Mouse (Mus musculus): Measurements from ENCODE around the gene Rpia. TPM values are rescaled to one million over a fixed set of nuclear protein-coding genes. Genes with fewer than 3 reads are reported as not detected.
"Not testable (repeated sequence)": the region's sequence is repeated elsewhere in the genome, so short reads cannot be mapped to it uniquely, and the experiment has no call there.

The Rpia gene
- polyA plus RNA-seq, 1 experiment from 2014 or later: 1.4 TPM

DNA sequence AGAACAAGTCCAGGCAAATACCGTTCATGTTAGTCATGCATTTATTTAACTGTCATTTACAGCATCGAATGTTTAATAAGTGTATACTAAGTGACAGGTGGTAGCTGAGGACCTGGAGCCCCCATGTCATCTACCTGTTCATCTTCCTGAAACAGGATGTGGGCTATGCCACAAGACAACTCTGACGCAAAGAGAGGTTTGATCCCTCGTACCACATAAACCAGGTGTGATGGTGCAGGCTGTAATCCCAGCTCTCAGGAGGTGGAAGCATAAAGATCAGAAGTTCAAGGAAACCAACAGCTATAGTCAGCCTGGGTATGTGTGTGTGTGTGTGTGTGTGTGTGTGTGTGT, 32.9 kb upstream of the Rpia start:
- peaks cover 11 to 19% of the 10 kb centered on the region in 2 experiments for H3K4me1 ChIP-seq (ENCODE audit: control insufficient read depth in 2 of 2, insufficient read depth in 2 of 2, low read length in 2 of 2)
- 50% methylated on average over 4 of the region's 4 CpGs for WGBS
- no peak for ATAC-seq (ENCODE audit: insufficient number of reproducible peaks, insufficient read depth, low FRiP score, low read depth)
- H3K27ac ChIP-seq (replicated peaks in 1 of 2; ENCODE audit: control insufficient read depth in 1 of 2, insufficient read depth in 1 of 2, low read depth in 2 of 2, low read length in 2 of 2): peak overlapping the region; percentile 86 to 90; a peak in 2 of 4 replicates
- H3K4me3 ChIP-seq (ENCODE audit: control insufficient read depth in 1 of 2, insufficient read depth in 1 of 2, low read depth in 1 of 2, low read length in 2 of 2): peak overlapping the region; percentile 50 to 56; a peak in 3 of 4 replicates
- H3K36me3 ChIP-seq (ENCODE audit: control insufficient read depth, insufficient read depth, low read length): no peaks in the 10 kb centered on the region
- H3K4me2 ChIP-seq (ENCODE audit: low read length): peak overlapping the region; percentile 90
- no peaks in the 10 kb centered on the region for H3K9me3 ChIP-seq (ENCODE audit: control insufficient read depth, low read length)
- H3K27me3 ChIP-seq (ENCODE audit: control insufficient read depth, insufficient read depth, low read length): no peaks in the 10 kb centered on the region
- peak overlapping the region; percentile 71; the same call in 1 of the 2 replicates for H3K9ac ChIP-seq (ENCODE audit: low read length)

DNA sequence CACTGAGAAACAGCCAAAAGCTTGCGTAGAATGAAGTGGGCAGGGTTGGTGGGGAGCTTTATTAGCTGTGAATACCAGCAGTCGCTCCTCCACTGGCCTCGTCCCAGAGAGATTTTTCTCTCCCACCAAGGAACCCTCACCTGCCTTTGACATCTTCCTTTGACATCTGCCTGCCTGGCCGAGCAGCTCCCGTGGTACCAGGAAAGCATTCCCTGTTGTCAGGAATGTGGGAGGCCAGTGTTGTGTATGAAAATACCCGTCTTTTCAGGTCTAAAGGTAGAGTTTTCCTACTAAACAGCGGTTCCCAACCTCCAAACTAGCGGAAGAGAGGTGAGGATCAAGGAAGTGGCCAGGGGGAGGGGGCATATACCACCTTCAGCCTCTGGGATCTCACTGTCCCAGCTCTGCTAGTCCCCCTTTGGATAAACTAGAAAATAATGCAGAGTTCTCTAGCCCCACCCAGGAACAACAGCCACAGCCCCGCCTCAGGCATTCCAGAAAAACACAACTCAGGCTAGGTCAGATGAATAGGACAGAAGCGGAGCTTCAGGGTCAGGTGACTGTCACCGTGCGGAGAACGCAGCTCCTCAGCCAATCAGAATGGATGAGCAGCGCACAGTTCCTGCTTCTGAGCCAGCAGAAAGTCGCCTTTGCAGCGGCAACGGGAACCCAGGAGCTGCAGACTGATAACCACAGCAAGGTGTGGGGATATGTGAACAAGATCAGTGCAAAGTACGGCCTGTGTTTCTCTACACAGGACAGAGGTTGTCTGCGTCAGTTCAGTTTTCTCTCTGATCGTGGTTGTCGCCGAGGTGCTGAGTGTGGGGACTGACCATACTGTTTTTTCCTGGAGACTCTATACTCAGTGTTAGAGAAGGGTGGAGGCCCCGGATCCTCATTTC, 32.3 kb upstream of the Rpia start:
- ATAC-seq (ENCODE audit: insufficient number of reproducible peaks, insufficient read depth, low FRiP score, low read depth): peak; percentile 82
- H3K4me2 ChIP-seq (ENCODE audit: low read length): peak overlapping the region; percentile 90
- peak overlapping the region; percentile 50 to 56 for H3K4me3 ChIP-seq (ENCODE audit: control insufficient read depth in 1 of 2, insufficient read depth in 1 of 2, low read depth in 1 of 2, low read length in 2 of 2)
- peak overlapping the region; percentile 86 to 90 for H3K27ac ChIP-seq (replicated peaks in 1 of 2; ENCODE audit: control insufficient read depth in 1 of 2, insufficient read depth in 1 of 2, low read depth in 2 of 2, low read length in 2 of 2)
- H3K36me3 ChIP-seq (ENCODE audit: control insufficient read depth, insufficient read depth, low read length): no peaks in the 10 kb centered on the region
- no peaks in the 10 kb centered on the region for H3K9me3 ChIP-seq (ENCODE audit: control insufficient read depth, low read length)
- H3K27me3 ChIP-seq (ENCODE audit: control insufficient read depth, insufficient read depth, low read length): no peaks in the 10 kb centered on the region
- peak overlapping the region; percentile 71 for H3K9ac ChIP-seq (ENCODE audit: low read length)
- 8% methylated on average over 23 of the region's 23 CpGs for WGBS
- peaks cover 11 to 19% of the 10 kb centered on the region in 2 experiments for H3K4me1 ChIP-seq (ENCODE audit: control insufficient read depth in 2 of 2, insufficient read depth in 2 of 2, low read length in 2 of 2)

DNA sequence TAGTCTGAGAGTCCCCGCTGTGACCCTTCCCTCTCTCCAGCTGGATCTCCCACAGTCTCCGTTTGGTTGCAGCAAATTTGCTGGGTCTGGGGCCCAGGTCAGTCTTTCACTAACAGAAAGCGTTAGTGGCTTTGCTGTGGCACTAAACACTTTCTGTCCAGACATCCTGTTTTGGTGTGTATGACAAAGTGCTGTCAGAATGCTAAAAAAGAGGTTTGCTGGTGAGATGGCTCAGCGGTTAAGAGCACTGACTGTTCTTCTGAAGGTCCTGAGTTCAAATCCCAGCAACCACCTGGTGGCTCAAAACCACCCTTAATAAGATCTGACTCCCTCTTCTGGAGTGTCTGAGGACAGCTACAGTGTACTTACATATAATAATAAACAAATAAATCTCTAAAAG, 31.2 kb upstream of the Rpia start:
- H3K9me3 ChIP-seq (ENCODE audit: control insufficient read depth, low read length); H3K4me2 ChIP-seq (ENCODE audit: low read length); H3K27ac ChIP-seq (replicated peaks in 1 of 2; ENCODE audit: control insufficient read depth in 1 of 2, insufficient read depth in 1 of 2, low read depth in 2 of 2, low read length in 2 of 2); H3K36me3 ChIP-seq (ENCODE audit: control insufficient read depth, insufficient read depth, low read length); H3K9ac ChIP-seq (ENCODE audit: low read length); H3K27me3 ChIP-seq (ENCODE audit: control insufficient read depth, insufficient read depth, low read length); ATAC-seq (ENCODE audit: insufficient number of reproducible peaks, insufficient read depth, low FRiP score, low read depth); H3K4me3 ChIP-seq (ENCODE audit: control insufficient read depth in 1 of 2, insufficient read depth in 1 of 2, low read depth in 1 of 2, low read length in 2 of 2): not testable (repeated sequence)
- peaks cover 11 to 19% of the 10 kb centered on the region in 2 experiments for H3K4me1 ChIP-seq (ENCODE audit: control insufficient read depth in 2 of 2, insufficient read depth in 2 of 2, low read length in 2 of 2)
- WGBS: 80% methylated on average over 4 of the region's 4 CpGs

DNA sequence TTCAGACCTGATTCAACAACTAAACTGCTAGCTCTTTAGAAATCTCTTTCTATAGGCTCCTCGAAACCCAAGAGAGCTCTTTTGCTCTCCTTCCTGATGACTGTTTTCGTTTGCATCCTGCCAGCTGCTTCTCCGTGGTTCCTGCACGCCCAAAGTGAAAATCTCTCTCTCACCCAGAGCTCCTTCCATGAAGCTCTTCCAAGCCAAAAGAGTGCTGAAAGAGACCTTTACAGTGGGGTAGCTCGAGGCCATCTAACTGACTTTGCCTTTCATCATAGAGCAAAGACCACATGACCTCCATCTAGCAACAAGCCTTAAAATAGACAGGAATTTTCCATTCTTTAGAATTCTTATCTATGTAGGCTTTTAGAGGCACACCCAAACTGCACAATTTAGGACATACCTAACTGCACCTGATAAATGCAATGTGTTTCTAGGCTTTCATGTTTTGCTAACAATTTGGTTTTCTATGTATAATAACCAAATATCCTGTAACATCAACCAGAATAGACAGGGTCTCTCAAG, 30.4 kb upstream of the Rpia start:
- Histone ChIP-seq H3K4me2 (ENCODE audit: low read length) (no peak overlapping the region), H3K36me3 (ENCODE audit: control insufficient read depth, insufficient read depth, low read length) (no peaks in the 10 kb centered on the region), H3K4me1 (ENCODE audit: control insufficient read depth in 2 of 2, insufficient read depth in 2 of 2, low read length in 2 of 2) (peaks cover 11 to 19% of the 10 kb centered on the region in 2 experiments), H3K9ac (ENCODE audit: low read length) (no peak overlapping the region), H3K27me3 (ENCODE audit: control insufficient read depth, insufficient read depth, low read length) (no peaks in the 10 kb centered on the region), H3K27ac (replicated peaks in 1 of 2; ENCODE audit: control insufficient read depth in 1 of 2, insufficient read depth in 1 of 2, low read depth in 2 of 2, low read length in 2 of 2) (peak overlapping the region; percentile 62 to 67; a peak in 2 of 4 replicates), H3K9me3 (ENCODE audit: control insufficient read depth, low read length) (no peaks in the 10 kb centered on the region), H3K4me3 (ENCODE audit: control insufficient read depth in 1 of 2, insufficient read depth in 1 of 2, low read depth in 1 of 2, low read length in 2 of 2) (no peak overlapping the region)
- no peak for ATAC-seq (ENCODE audit: insufficient number of reproducible peaks, insufficient read depth, low FRiP score, low read depth)
- 35% methylated on average over 5 of the region's 5 CpGs for WGBS

DNA sequence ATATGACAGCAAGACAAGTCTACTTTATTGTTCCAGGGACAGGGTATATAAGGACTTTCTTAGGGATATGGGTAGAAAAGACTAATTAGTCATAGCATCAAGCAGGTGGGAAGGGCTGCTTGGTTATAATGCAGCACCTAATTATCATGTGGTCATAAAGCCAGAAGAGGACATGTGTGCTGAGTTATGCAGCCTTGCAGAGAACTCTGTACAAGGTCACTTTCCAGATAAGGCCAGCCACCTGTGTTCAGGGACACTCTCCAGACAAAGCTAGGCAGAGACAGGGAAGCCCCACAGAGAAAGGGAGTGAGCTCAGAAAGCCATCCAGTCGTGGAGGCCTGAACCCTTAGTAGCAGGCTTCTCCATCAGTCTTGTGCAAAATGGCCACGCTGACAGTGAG, 29.5 kb upstream of the Rpia start:
- Histone ChIP-seq H3K9ac (ENCODE audit: low read length) (no peak overlapping the region), H3K27me3 (ENCODE audit: control insufficient read depth, insufficient read depth, low read length) (no peaks in the 10 kb centered on the region), H3K27ac (replicated peaks in 1 of 2; ENCODE audit: control insufficient read depth in 1 of 2, insufficient read depth in 1 of 2, low read depth in 2 of 2, low read length in 2 of 2) (peak overlapping the region; percentile 33 to 67), H3K36me3 (ENCODE audit: control insufficient read depth, insufficient read depth, low read length) (no peaks in the 10 kb centered on the region), H3K9me3 (ENCODE audit: control insufficient read depth, low read length) (no peaks in the 10 kb centered on the region), H3K4me1 (ENCODE audit: control insufficient read depth in 2 of 2, insufficient read depth in 2 of 2, low read length in 2 of 2) (peaks cover 11 to 19% of the 10 kb centered on the region in 2 experiments), H3K4me3 (ENCODE audit: control insufficient read depth in 1 of 2, insufficient read depth in 1 of 2, low read depth in 1 of 2, low read length in 2 of 2) (no peak overlapping the region), H3K4me2 (ENCODE audit: low read length) (no peak overlapping the region)
- ATAC-seq (ENCODE audit: insufficient number of reproducible peaks, insufficient read depth, low FRiP score, low read depth): no peak
- WGBS: 58% methylated on average over 2 of the region's 2 CpGs

DNA sequence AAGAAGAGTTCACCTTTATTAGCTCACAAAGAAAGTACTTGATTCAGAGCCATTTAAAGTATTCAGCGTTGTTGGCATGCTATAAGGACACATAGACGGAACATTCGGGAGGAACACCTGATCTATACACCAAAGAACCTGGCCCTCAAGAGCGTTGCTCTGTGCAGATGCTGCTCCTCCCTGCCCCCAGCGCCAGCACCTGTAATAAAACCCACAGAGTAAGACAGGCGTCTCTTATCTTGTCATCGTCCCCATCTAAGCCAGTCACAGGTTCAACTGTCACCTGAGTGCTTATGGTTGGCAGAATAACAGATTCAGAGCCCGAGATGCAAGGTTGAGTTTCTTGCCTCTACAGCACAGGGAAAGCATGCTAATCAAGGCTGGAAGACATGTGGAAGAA, 23.4 kb upstream of the Rpia start:
- 77% methylated on average over 8 of the region's 8 CpGs for WGBS
- H3K27ac ChIP-seq (replicated peaks in 1 of 2; ENCODE audit: control insufficient read depth in 1 of 2, insufficient read depth in 1 of 2, low read depth in 2 of 2, low read length in 2 of 2): no peak overlapping the region
- H3K9me3 ChIP-seq (ENCODE audit: control insufficient read depth, low read length): no peaks in the 10 kb centered on the region
- ATAC-seq (ENCODE audit: insufficient number of reproducible peaks, insufficient read depth, low FRiP score, low read depth): no peak
- no peak overlapping the region for H3K9ac ChIP-seq (ENCODE audit: low read length)
- no peak overlapping the region for H3K4me2 ChIP-seq (ENCODE audit: low read length)
- no peaks in the 10 kb centered on the region for H3K27me3 ChIP-seq (ENCODE audit: control insufficient read depth, insufficient read depth, low read length)
- no peaks in the 10 kb centered on the region for H3K36me3 ChIP-seq (ENCODE audit: control insufficient read depth, insufficient read depth, low read length)
- no peak overlapping the region for H3K4me3 ChIP-seq (ENCODE audit: control insufficient read depth in 1 of 2, insufficient read depth in 1 of 2, low read depth in 1 of 2, low read length in 2 of 2)
- peaks cover 5 to 10% of the 10 kb centered on the region in 2 experiments; a peak in 2 of 4 replicates for H3K4me1 ChIP-seq (ENCODE audit: control insufficient read depth in 2 of 2, insufficient read depth in 2 of 2, low read length in 2 of 2)

DNA sequence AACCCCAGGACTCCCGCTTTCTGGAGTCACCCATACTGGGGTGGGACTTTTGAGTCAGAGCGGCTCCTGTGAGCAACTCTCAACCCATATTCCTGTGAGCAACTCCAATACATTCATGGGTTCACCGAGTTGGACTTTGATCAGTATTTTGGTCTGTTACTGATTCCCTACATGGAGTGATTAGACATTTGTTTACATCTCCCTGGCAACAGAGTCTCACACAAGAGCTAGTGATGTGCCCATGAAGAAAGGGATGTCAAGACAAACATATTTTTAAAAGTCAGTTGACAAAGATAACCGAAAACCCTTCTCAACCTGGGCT, 22.6 kb upstream of the Rpia start:
- ATAC-seq (ENCODE audit: insufficient number of reproducible peaks, insufficient read depth, low FRiP score, low read depth): no peak
- no peak overlapping the region for H3K9ac ChIP-seq (ENCODE audit: low read length)
- no peaks in the 10 kb centered on the region for H3K36me3 ChIP-seq (ENCODE audit: control insufficient read depth, insufficient read depth, low read length)
- H3K4me1 ChIP-seq (ENCODE audit: control insufficient read depth in 2 of 2, insufficient read depth in 2 of 2, low read length in 2 of 2): peaks cover 5 to 10% of the 10 kb centered on the region in 2 experiments; a peak in 2 of 4 replicates
- H3K9me3 ChIP-seq (ENCODE audit: control insufficient read depth, low read length): no peaks in the 10 kb centered on the region
- no peak overlapping the region for H3K4me2 ChIP-seq (ENCODE audit: low read length)
- H3K27me3 ChIP-seq (ENCODE audit: control insufficient read depth, insufficient read depth, low read length): no peaks in the 10 kb centered on the region
- WGBS: 80% methylated on average over 4 of the region's 4 CpGs
- no peak overlapping the region for H3K4me3 ChIP-seq (ENCODE audit: control insufficient read depth in 1 of 2, insufficient read depth in 1 of 2, low read depth in 1 of 2, low read length in 2 of 2)
- no peak overlapping the region for H3K27ac ChIP-seq (replicated peaks in 1 of 2; ENCODE audit: control insufficient read depth in 1 of 2, insufficient read depth in 1 of 2, low read depth in 2 of 2, low read length in 2 of 2)
